Mouse (Mus musculus) gastrocnemius, adult 18-20 months (tissue): ENCODE results near the gene Bptf. TPM values are rescaled to one million over a fixed set of nuclear protein-coding genes. Genes with fewer than 3 reads are reported as not detected.
"Not testable (repeated sequence)": the region's sequence is repeated elsewhere in the genome, so short reads cannot be mapped to it uniquely, and the experiment has no call there.

ENCODE experiments used
- DNase-seq: peaks from one replicate; pipeline ENCODE4 v3.0.0; 2021; ENCODE audit warnings: low spot score
- total RNA-seq, 2 experiments: library from RNA; stranded (reverse); gene quantifications; 2 replicates each; pipeline ENCODE4 v1.2.3; 2021

Gene Bptf
- total RNA-seq, 2 experiments from 2014 or later, result 19.1 to 21.4 TPM

- DNase-seq, result no peak
Observed at GRCm38 (mm10) chr11:107117789-107118188, 14.1 kb downstream of the Bptf start.

GRCm38 (mm10) chr11:107113881-107114557 lies 17.9 kb downstream of the Bptf start:
- DNase-seq, result no peak

- peak; percentile 34 for DNase-seq
Observed at GRCm38 (mm10) chr11:107113112-107113511, 18.8 kb downstream of the Bptf start.

- DNase-seq, result no peak
Observed at GRCm38 (mm10) chr11:107109669-107110068, 22.3 kb downstream of the Bptf start.

- no peak for DNase-seq
Observed at GRCm38 (mm10) chr11:107108892-107109291, 23.0 kb downstream of the Bptf start.

- DNase-seq, result no peak
Observed at GRCm38 (mm10) chr11:107107725-107108078, 24.2 kb downstream of the Bptf start.

- no peak for DNase-seq
Observed at GRCm38 (mm10) chr11:107106978-107107724, 24.8 kb downstream of the Bptf start.

DNA sequence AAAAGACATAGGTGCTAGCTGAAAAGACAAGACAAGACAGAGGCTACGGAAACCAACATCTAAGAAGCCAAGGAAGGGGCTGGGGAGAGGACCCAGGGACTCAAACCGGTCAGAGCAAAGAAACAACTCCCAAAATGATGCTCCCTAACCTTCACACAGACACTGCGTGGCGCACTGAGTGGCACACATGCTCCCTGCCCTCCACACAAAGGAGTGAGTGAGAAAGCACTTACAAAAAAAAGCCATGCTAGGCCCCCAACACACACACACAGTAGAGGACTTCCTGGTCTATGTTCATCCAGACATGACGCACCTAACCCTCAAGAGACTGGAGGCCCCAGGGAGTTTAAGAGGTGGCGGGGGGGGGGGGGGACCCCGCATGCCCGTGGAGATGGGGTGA lies 25.5 kb downstream of the Bptf start:
- no peak for DNase-seq

DNA sequence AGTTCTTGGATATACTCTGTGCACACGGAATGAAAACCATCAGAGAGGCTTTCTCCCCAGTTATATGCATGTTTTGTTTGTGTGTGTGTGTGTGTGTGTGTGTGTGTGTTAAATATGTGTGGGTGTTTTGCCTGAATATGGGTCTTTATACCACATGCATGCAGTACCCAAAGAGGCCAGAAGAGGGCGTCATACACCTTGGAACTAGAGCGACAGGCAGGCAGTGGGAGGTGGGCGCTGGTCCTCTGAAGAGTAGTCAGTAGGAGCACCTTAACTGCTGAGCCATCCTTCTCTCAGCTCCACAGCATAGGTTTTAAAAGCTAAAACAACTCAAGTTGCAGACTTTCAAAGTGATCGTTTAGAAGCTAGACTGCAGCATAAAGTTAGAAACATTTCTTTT lies 26.7 kb downstream of the Bptf start:
- DNase-seq, result peak; percentile 75

DNA sequence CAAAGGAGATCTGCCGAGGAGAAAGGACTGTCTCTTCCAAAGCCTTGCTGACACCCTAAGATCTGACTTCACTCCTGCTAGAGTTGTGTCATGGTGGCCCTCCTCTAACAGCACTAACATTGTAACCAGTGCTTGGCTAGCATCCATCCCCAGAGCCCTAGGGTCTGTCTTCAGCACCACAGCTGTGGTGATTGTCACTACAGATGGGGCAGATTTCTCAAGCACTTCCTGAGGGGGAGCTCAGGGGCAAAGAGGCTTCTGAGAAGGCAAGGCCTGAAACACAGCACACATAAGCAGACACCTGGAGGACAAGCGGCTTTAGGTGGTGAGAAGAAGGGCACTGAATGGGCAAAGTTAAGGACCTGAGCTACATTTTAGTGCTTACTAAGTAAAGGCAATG lies 28.2 kb downstream of the Bptf start:
- DNase-seq, result no peak

DNA sequence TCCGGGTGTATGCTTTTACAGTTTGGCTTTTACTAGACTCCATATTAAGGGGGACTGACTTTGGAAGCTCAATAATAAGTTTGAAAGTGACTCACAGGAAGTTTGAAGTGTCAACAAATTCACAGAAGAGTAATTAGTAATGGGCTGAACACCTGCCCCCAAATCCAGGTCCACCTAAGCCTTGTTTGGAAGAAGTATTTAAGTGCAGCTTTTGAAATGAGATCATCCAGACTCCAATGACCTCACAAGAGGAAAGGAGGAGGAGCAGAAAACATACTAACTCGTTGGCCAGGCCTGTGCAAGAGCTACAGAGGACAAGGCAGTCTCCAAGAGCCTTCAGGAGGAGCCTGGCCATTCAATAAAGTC lies 28.7 kb downstream of the Bptf start:
- no peak for DNase-seq

GRCm38 (mm10) chr11:107102465-107103223 lies 29.3 kb downstream of the Bptf start:
- peak; percentile 25 for DNase-seq

DNA sequence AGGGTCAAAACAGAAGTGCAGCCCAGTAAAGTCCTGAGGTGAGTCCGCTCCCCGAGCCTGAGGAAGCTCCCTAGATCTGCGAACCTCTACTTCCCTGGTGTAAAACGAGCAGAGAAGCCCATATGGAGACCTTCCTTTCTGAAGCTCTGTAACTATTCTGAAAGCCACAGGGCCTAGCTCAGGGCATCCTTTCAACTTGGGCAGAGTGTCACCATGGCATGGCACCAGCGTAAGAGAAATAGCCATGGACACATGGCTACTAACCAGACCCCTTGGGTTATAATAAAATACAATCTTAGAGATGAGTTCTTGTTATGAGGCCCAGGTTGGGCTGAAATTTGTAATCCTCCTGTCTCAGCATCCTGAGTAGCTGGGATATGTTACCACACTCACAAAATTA lies 35.0 kb downstream of the Bptf start:
- DNase-seq, result no peak

DNA sequence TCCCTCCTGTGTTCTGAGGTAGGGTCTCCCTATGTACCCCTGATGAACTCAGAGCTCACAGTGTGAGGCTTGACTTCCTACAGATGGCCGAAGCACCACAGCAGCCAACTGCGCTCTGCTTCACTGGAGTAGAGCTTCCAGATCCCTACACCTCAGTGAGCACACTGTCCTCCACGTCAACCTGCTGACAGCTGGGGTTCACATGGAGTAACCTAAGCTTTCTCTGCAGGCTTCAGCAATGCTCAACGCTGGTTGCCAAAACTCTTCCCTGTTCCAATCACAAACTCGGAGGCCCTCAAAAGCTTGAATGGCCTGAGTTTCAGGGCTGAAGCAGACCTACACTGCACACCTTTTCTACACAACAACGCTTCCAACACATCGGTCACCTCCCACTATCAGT lies 38.1 kb downstream of the Bptf start:
- DNase-seq, result peak; percentile 58

GRCm38 (mm10) chr11:107092637-107093036 lies 39.3 kb downstream of the Bptf start:
- DNase-seq, result no peak

- no peak for DNase-seq
Observed at GRCm38 (mm10) chr11:107085866-107086265, 46.1 kb downstream of the Bptf start.

- no peak for DNase-seq
Observed at GRCm38 (mm10) chr11:107083480-107083879, 48.4 kb downstream of the Bptf start.

DNA sequence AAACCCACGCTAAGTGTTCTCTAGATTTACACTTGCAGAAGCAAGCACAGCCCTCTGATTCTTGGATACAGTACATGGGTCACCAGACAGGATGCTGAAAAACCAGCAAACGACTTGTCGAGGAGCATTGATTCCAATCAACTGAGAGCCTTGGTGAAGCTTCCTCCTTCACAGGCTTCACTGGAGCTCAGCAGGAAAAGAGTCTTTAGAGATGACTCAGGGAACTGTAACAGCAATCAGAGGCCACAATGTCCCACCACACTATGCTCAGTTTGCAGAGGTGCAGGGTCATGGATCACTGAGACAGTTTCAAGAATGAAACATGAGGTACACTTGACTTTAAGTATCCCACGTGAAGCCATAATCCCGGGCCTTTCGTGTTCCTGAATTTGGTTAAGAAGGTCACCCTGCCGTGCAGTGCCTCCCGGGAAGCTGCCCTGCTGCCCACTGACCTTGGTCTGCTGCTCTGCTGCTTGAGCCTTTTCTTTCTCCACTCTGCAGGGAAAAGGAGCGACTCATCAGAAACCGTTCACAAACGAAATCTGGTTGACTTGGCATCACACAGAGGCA lies 66.6 kb downstream of the Bptf start:
- no peak for DNase-seq

GRCm38 (mm10) chr11:107064590-107064989 lies 67.3 kb downstream of the Bptf start:
- no peak for DNase-seq

DNA sequence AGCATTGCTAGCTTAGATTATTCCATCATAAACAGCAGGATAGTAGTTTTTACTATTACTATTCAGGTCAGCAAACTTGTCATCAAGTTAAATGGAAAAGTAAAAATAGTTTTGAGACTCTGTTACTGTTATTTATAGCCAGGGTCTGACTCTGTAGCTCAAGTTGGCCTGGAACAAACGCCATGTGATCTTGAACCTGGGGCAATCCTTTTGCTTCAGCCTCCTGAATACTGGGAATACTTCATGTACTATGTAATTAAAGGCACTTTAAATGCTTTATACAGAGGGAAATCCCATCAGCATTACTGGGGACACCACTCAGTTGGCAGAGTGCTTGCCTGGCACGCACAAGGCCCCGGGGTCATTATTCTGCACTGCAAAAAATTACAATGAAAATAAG lies 68.9 kb downstream of the Bptf start:
- peak; percentile 28 for DNase-seq

GRCm38 (mm10) chr11:107060941-107061340 lies 71.0 kb downstream of the Bptf start:
- DNase-seq, result no peak

DNA sequence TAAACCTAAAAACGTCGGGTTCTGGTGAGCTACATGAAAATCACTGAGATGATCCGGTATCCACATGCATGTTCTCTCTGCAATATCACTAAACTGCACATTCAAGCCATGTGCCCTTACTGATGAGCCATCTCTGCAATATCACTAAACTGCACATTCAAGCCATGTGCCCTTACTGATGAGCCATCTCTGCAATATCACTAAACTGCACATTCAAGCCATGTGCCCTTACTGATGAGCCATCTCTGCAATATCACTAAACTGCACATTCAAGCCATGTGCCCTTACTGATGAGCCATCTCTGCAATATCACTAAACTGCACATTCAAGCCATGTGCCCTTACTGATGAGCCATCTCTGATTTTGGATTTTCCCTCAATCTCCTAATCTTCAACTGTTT lies 72.3 kb downstream of the Bptf start:
- not testable (repeated sequence) for DNase-seq
